Mouse (Mus musculus) midbrain, postnatal 0 days (tissue): ENCODE data around the gene Eid2. TPM values are rescaled to one million over a fixed set of nuclear protein-coding genes. Genes with fewer than 3 reads are reported as not detected.

ENCODE experiments used
- ATAC-seq: fragments of 200-750 bp; cut with Nextera tagmentation; 2 replicates; pipeline ENCODE4 v1.8.0; 2017; ENCODE audit warnings: moderate number of reproducible peaks, mild to moderate bottlenecking, moderate TSS enrichment, moderate library complexity; ENCODE audit not compliant: low FRiP score
- DNase-seq: peaks from one replicate; pipeline ENCODE4 v3.0.0-alpha.2; 2015; ENCODE audit warnings: low spot score
- H3K27ac ChIP-seq: fragments of 300-500 bp; sonication (generic); 2 replicates; pipeline ENCODE4 v1.5.1; 2014; ENCODE audit warnings: low read depth, mild to moderate bottlenecking, low read length, mixed read lengths
- H3K27me3 ChIP-seq: fragments of 300-500 bp; sonication (generic); 2 replicates; pipeline ENCODE4 v1.6.1; 2014; ENCODE audit warnings: low read length, control low read depth, mixed read lengths; ENCODE audit not compliant: insufficient read depth
- H3K36me3 ChIP-seq: fragments of 300-500 bp; sonication (generic); 2 replicates; pipeline ENCODE4 v1.6.1; 2014; ENCODE audit warnings: low read length, control low read depth, mixed read lengths; ENCODE audit not compliant: insufficient read depth
- H3K4me1 ChIP-seq: fragments of 300-500 bp; sonication (generic); 2 replicates; pipeline ENCODE4 v1.6.1; 2014; ENCODE audit warnings: mild to moderate bottlenecking, control low read depth, antibody characterized with exemption, low read length, mixed read lengths; ENCODE audit not compliant: insufficient read depth
- H3K4me2 ChIP-seq: fragments of 300-500 bp; sonication (generic); 2 replicates; pipeline ENCODE4 v1.6.1; 2014; ENCODE audit warnings: low read depth, mild to moderate bottlenecking, low read length, mixed read lengths; ENCODE audit not compliant: poor library complexity, severe bottlenecking
- H3K4me3 ChIP-seq: fragments of 300-500 bp; sonication (generic); 2 replicates; pipeline ENCODE4 v1.5.1; 2014; ENCODE audit warnings: low read depth, mild to moderate bottlenecking, low read length, moderate library complexity
- H3K9ac ChIP-seq: fragments of 300-500 bp; sonication (generic); replicated peaks from 2 replicates; pipeline ENCODE4 v1.6.1; 2014; ENCODE audit warnings: mild to moderate bottlenecking, low read length, moderate library complexity, mixed read lengths; ENCODE audit not compliant: poor library complexity, severe bottlenecking
- H3K9me3 ChIP-seq: fragments of 300-500 bp; sonication (generic); 2 replicates; pipeline ENCODE4 v1.6.1; 2016; ENCODE audit warnings: low read length, control low read depth
- CTCF ChIP-seq: IDR thresholded peaks from 2 replicates; pipeline ENCODE4 v1.5.1; 2016; ENCODE audit warnings: antibody characterized with exemption, mild to moderate bottlenecking
- whole genome bisulfite sequencing: fragments of 180-500 bp; shearing (Covaris S2); extraction: QIAGEN DNeasy Blood & Tissue Kit; methylation state at CpG from one replicate; pipeline ENCODE4 v1.1.7; 2014; 5-methylcytosine and 5-hydroxymethylcytosine counted together
- polyA plus RNA-seq: library from polyadenylated mRNA; unstranded; fragments of >200 nt; fragmentation: Nextera tagmentation; extraction: Ambion mirVana; gene quantifications from 2 replicates; pipeline ENCODE4 v1.2.1, GENCODE M21; 2015
- total RNA-seq: library from RNA; depleted of rRNA; stranded (reverse); fragments of >200 nt; gene quantifications from 2 replicates; pipeline ENCODE4 v1.2.3, GENCODE M21; 2014; rRNA removed

Gene Eid2
- total and polyA plus RNA-seq, 2 experiments from 2014 or later: 29.0 to 81.3 TPM

DNA sequence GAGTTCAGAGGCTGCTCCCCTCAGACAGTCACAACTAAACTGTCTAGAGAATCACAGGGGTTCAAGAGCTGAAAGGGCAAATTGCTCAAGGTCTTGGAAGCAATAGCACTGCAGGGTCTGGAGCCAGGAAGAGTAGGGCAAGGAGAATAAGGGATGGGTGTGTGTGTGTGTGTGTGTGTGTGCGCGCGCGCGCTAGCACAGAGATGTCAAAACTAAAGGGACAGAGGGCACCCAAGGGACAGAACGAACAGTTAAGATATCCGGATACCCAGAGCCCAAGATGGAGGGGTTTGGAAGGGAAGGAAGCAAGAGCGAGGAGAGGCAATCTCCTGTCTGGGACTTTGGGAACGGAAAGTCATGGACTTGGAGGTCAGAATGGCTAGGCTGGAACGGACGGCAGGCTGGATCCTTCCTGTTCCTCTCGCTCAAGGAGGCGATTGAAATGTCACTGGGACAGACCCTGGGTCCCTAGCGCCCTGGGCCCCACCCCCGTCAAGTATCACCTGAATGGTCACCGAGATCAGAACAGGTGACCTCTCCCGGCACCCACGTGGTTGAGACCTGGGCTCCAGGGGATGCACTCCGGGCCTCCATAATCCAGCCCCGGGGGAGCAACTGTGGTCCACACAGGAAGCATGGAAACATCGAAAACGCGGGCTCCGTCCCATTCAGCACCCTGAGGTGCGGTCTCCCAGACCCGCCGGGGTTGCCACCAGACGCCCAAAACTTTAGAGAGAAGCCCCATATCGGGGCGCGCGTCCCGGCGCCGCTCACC, 43.7 kb downstream of the Eid2 start:
- WGBS: 6% methylated on average over 35 of the region's 35 CpGs
- TF ChIP-seq CTCF: no peak
- Histone ChIP-seq H3K4me2 (peak overlapping the region; percentile 67), H3K36me3 (peaks cover 53% of the 10 kb centered on the region), H3K4me3 (peak overlapping the region; percentile 71), H3K9me3 (no peaks in the 10 kb centered on the region), H3K4me1 (no peaks in the 10 kb centered on the region), H3K27me3 (no peaks in the 10 kb centered on the region), H3K27ac (peak overlapping the region; percentile 58; the same call in 1 of the 2 replicates), H3K9ac (peak overlapping the region; percentile 75)
- DNase-seq: no peak
- peak; percentile 76 for ATAC-seq

- H3K27ac ChIP-seq: peak within 1 kb of the TSS; percentile 58; the same call in 1 of the 2 replicates
- no peaks in the 10 kb centered on the region for H3K4me1 ChIP-seq
- peak; percentile 98 for DNase-seq
- peak; percentile 95 for ATAC-seq
- H3K9ac ChIP-seq: peak within 1 kb of the TSS; percentile 75
- H3K9me3 ChIP-seq: no peaks in the 10 kb centered on the region
- peaks cover 53% of the 10 kb centered on the region for H3K36me3 ChIP-seq
- peak; percentile 24 for TF ChIP-seq CTCF
- H3K4me3 ChIP-seq: peak within 1 kb of the TSS; percentile 71
- peak within 1 kb of the TSS; percentile 67 for H3K4me2 ChIP-seq
- H3K27me3 ChIP-seq: no peaks in the 10 kb centered on the region
- under 1% methylated on average over 42 of the region's 45 CpGs for WGBS
Measured at GRCm38 (mm10) chr7:28311926-28312543, 44.4 kb downstream of the Eid2 start, which contains the start of gene Timm50. Gene Timm50, minus strand, starts transcription at chr7:28312072.

GRCm38 (mm10) chr7:28318036-28318435, 50.4 kb downstream of the Eid2 start:
- WGBS: 86% methylated on average over 3 of the region's 3 CpGs
- no peak overlapping the region for H3K4me3 ChIP-seq
- TF ChIP-seq CTCF: no peak
- H3K36me3 ChIP-seq: peaks cover 77% of the 10 kb centered on the region
- H3K4me1 ChIP-seq: no peaks in the 10 kb centered on the region
- no peak overlapping the region for H3K9ac ChIP-seq
- H3K27ac ChIP-seq: no peak overlapping the region
- DNase-seq: no peak
- no peaks in the 10 kb centered on the region for H3K27me3 ChIP-seq
- H3K4me2 ChIP-seq: no peak overlapping the region
- ATAC-seq: no peak
- no peaks in the 10 kb centered on the region for H3K9me3 ChIP-seq

DNA sequence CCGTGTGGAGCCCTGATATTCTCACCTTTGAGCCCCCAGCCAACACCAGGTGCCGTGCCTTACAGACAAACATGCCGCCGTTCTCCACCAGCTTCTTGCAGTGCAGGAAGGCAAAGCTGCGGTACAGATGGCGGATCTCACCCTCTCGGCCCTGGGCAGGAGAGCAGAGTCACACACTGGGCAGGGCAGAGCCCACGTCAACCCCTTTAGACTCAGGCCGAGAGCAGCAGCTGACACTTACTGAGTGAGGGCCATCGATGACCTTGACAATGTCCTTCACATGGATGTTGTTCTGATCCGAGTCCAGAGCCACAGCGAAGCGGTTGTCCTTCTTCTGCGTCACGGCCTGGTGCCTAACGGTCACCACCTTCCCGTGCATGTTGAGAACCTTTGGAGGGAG, 51.0 kb downstream of the Eid2 start:
- H3K9me3 ChIP-seq: no peaks in the 10 kb centered on the region

More for the DNA sequence above, 51.0 kb downstream of the Eid2 start:
- no peak for TF ChIP-seq CTCF
- no peak for DNase-seq
- no peak overlapping the region for H3K27ac ChIP-seq
- no peak overlapping the region for H3K4me2 ChIP-seq
- H3K27me3 ChIP-seq: no peaks in the 10 kb centered on the region
- peaks cover 84% of the 10 kb centered on the region for H3K36me3 ChIP-seq
- H3K4me3 ChIP-seq: no peak overlapping the region
- WGBS: 94% methylated on average over 17 of the region's 17 CpGs
- no peaks in the 10 kb centered on the region for H3K4me1 ChIP-seq
- no peak for ATAC-seq
- H3K9ac ChIP-seq: no peak overlapping the region

Other genes starting within 250 kb of the Eid2 start
- gene Psmc4, start 217.8 kb upstream of the Eid2 start, total RNA-seq: 162 and 170 TPM in 2 replicates
- 257 and 259 TPM in 2 replicates for gene Psmc4, start 217.8 kb upstream of the Eid2 start, polyA plus RNA-seq
- gene Fcgbp, start 196.6 kb upstream of the Eid2 start, total RNA-seq: 0.33 and 0.66 TPM in 2 replicates
- 1.1 TPM in 2 replicates for gene Fcgbp, start 196.6 kb upstream of the Eid2 start, polyA plus RNA-seq
- 0.16 TPM in 1 of 2 replicates, not detected in the other for gene 9530053A07Rik, start 138.4 kb upstream of the Eid2 start, total RNA-seq
- gene 9530053A07Rik, start 138.4 kb upstream of the Eid2 start, polyA plus RNA-seq: 0.05 and 0.06 TPM in 2 replicates
- 31.9 and 34.4 TPM in 2 replicates for gene Fbl, start 98.2 kb upstream of the Eid2 start, total RNA-seq
- 51.9 and 60.9 TPM in 2 replicates for gene Fbl, start 98.2 kb upstream of the Eid2 start, polyA plus RNA-seq
- 28.8 and 33.3 TPM in 2 replicates for gene Dyrk1b, start 88.4 kb upstream of the Eid2 start, total RNA-seq
- gene Dyrk1b, start 88.4 kb upstream of the Eid2 start, polyA plus RNA-seq: 8.0 TPM in 2 replicates
- 44.0 and 64.2 TPM in 2 replicates for gene Eid2b, start 9.9 kb downstream of the Eid2 start, total RNA-seq
- 50.9 and 52.8 TPM in 2 replicates for gene Eid2b, start 9.9 kb downstream of the Eid2 start, polyA plus RNA-seq
- 0.61 and 1.3 TPM in 2 replicates for gene Selenov, start 23.3 kb downstream of the Eid2 start, total RNA-seq
- gene Selenov, start 23.3 kb downstream of the Eid2 start, polyA plus RNA-seq: 3.5 and 6.3 TPM in 2 replicates
- 8.6 and 17.3 TPM in 2 replicates for gene Dll3, start 34.4 kb downstream of the Eid2 start, total RNA-seq
- 17.6 and 18.1 TPM in 2 replicates for gene Dll3, start 34.4 kb downstream of the Eid2 start, polyA plus RNA-seq
- gene Timm50, start 44.2 kb downstream of the Eid2 start, total RNA-seq: 59.2 and 76.3 TPM in 2 replicates
- gene Timm50, start 44.2 kb downstream of the Eid2 start, polyA plus RNA-seq: 112 and 120 TPM in 2 replicates
- gene Supt5, start 70.9 kb downstream of the Eid2 start, total RNA-seq: 99.5 and 104 TPM in 2 replicates
- gene Supt5, start 70.9 kb downstream of the Eid2 start, polyA plus RNA-seq: 84.8 and 86.1 TPM in 2 replicates
- 158 and 163 TPM in 2 replicates for gene Rps16, start 82.8 kb downstream of the Eid2 start, total RNA-seq
- 536 and 539 TPM in 2 replicates for gene Rps16, start 82.8 kb downstream of the Eid2 start, polyA plus RNA-seq
- gene Plekhg2, start 104.7 kb downstream of the Eid2 start, total RNA-seq: 15.3 and 19.4 TPM in 2 replicates
- 7.9 and 8.0 TPM in 2 replicates for gene Plekhg2, start 104.7 kb downstream of the Eid2 start, polyA plus RNA-seq
- 3.0 and 4.1 TPM in 2 replicates for gene Zfp36, start 112.4 kb downstream of the Eid2 start, total RNA-seq
- gene Zfp36, start 112.4 kb downstream of the Eid2 start, polyA plus RNA-seq: 2.9 and 3.4 TPM in 2 replicates
- 30.7 and 37.9 TPM in 2 replicates for gene Med29, start 124.8 kb downstream of the Eid2 start, total RNA-seq
- 41.6 and 43.2 TPM in 2 replicates for gene Med29, start 124.8 kb downstream of the Eid2 start, polyA plus RNA-seq
- 80.3 and 84.2 TPM in 2 replicates for gene Paf1, start 125.1 kb downstream of the Eid2 start, total RNA-seq
- gene Paf1, start 125.1 kb downstream of the Eid2 start, polyA plus RNA-seq: 89.3 and 90.0 TPM in 2 replicates
- 4.3 TPM in 1 of 2 replicates, not detected in the other for gene Gmfg, start 169.6 kb downstream of the Eid2 start, total RNA-seq
- gene Gmfg, start 169.6 kb downstream of the Eid2 start, polyA plus RNA-seq: 3.4 and 4.0 TPM in 2 replicates
- 132 and 137 TPM in 2 replicates for gene Lrfn1, start 184.1 kb downstream of the Eid2 start, total RNA-seq
- 18.4 and 20.6 TPM in 2 replicates for gene Lrfn1, start 184.1 kb downstream of the Eid2 start, polyA plus RNA-seq
- gene Ifnl2, start 242.6 kb downstream of the Eid2 start, total RNA-seq: not detected in 2 replicates
- not detected in 2 replicates for gene Ifnl2, start 242.6 kb downstream of the Eid2 start, polyA plus RNA-seq